Mouse (Mus musculus) T-helper 2 cell (primary cell): Measurements from ENCODE around the gene Pfkfb2.

Source experiments
- in situ Hi-C: fragments of 300-600 bp; cut with MboI, MseI; formaldehyde crosslinking; loops from one replicate; pipeline ENCODE4 v1.15.1; 2025; ENCODE audit warnings: high pct_unique_total_duplicates

Pfkfb2 gene

DNA sequence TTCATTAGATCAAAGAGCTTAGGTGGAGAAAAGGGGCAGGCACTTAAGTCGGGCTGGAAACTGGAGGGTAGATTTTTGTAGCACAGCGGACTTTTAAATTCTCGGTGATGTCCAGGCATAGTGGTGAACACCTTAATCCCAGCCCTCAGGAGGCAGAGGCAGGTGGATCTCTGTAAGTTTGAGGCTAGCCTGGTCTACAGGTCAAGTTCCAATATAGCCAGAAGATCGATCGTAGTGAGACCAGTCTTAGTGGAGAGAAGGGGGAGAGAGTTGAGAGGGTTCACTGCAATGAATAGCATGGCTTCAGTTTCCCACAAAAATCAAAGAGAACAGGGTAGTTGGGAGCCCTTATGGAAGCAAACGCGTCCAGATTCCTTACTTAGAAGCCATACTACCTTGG is 8.9 kb upstream of the Pfkfb2 start:
- in situ Hi-C loops: no loop called here

DNA sequence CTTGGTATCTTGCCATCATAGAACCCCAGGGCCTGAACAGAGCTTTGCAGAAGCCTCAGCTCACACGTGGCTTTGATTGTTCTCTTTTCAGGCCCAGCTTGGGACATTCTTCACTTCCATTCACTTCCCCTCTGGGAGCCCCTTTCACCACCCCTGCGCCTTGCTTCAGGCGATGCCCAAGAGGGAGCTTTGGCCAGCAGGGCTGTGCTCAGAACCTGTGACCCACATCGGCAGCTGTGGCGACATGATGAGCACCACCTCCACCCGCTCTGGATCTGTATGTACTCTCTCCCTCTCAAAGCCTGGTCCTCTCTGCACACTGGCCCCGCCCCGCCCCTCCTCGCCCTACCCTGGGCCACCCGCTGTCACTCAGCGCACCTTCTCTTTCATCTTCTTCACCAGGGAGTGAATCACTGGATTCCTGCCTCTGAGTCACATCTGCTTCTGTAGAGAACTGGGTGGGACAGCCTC is 8.4 kb upstream of the Pfkfb2 start:
- in situ Hi-C loops: no loop called here

DNA sequence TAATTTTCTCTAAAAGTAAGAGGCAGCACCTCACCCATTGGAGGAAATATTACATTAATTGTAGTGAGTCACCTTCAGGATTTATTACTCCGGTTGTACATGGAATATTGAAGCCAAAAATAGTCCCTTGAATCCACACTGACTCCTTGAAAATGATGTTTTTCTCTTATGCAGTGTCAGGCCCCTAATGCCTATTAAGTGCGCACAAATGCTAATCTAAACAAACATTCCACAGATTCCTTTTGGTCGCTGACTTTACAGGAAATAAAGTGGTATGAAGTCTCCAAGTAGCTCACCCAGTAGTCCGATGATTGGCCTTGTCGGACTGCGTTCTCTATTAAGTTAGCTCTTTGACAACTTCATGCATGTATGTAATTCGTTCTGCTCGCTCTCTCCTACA is 5.8 kb upstream of the Pfkfb2 start:
- in situ Hi-C loops: no loop called here

DNA sequence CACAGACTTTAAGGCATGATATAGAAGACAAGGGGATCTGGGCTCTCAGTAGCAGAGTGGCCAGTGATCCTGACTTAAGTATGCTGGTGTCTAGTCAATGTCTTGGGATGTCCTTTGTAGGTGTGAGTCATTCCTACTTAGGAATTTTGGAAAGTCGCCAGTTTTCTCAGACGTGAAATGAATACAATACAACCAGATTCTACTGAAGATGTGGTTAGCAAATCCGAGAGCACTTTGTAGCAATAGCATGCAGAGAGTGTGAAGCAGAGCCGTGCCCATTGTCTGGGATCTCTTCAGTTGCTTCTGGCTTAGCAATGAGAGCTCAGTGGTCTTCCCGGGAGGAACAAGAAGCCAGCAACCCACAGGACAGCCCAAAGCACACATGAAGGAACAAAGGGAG is 5.4 kb upstream of the Pfkfb2 start:
- in situ Hi-C loops: no loop called here

DNA sequence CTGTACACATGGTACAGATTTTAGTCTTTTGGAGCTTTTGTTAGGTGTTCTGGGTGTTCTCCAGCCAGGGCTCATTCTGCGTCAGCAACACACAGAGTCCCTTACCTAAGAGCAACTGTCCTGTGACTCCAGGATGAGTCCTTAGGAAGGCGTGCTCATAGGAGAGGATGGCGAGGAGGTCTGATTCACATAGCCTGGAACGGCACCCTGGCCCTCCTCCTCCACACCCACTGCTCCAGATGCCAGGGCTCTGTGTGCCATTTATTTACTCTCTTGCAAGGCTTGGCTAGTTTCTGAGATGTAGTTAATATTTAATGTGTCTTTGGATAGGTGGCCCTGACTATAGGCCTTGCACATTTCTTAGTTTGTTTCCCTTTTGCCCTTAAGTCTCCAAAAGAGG is 4.6 kb upstream of the Pfkfb2 start:
- in situ Hi-C loops: no loop called here

DNA sequence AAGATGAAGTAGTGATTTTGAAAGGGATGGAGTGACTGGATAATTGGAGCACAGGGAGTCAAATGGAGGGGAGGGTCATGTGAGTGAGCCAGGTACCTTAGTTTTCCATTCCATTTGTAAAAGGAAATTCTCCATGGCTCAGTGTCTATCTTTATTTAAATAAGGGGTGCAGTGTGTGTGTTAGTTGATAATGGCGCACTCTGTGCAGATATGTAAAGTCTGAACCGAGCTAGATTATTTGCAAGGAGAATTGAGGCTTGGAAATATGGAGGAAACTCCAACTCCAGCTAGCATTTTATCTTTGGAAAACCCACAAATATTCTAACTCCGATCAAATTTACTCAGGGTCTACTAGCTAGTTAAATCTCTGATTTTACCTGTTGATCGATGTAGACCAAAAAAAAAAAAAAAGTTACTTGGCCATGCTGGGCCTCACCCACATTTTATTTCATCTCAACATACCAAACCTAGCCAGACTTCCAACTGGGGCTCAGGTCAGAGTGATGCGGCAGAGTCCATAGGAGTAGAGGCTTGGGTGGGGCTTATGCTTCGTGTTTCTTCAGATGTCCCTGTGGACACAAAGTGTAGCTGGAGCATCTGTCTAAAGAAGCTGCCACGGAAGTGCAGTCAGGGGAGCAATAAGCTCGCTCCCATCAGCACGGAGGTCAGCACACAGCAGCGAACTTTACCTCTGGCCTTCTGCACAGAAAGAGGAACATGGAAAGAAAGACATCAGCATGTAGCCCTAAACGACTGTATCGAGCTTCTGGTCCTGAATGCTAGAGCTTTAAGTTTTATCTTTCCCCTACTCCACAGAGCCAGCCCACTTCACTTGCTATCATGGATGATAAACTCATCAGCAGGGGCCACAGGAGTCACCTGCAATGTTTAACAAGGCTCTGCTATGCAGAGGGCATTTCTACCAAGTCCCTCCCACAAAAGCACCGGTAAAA is 3.9 kb upstream of the Pfkfb2 start:
- in situ Hi-C loops: no loop called here

DNA sequence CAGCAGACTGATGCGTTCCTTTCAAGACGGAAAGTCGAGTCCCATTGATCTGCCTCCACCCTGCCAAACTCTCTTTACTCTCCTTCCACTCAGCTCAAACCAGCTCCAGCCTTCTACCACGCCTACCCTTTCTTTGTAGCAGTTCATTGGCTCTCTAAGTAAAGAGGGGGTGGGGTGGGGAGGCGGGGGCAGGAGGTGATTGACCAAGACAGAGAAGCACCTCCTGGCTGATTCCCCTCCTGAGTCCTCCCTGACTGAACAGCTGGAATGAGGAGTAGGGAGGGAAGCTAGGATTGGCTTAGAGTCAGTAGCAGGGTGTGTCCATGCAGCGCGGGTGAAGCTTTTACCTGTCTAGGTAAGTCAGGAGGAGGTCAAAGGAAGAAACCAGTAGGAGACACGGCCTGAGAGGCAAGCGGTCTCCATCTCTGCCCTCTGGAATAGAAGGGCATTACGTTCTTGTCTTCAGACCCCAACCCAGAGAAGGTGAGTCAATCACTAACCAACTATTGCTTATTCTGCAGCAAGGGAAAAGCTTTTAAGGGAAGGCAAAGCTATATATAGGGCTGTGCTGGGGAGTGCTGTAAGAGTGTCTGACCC is 2.8 kb upstream of the Pfkfb2 start, which contains the start of gene AA986860:
AA986860 (plus strand) TSS at position 236 of the 597 bp plus-strand sequence.
- in situ Hi-C loops: no loop called here

DNA sequence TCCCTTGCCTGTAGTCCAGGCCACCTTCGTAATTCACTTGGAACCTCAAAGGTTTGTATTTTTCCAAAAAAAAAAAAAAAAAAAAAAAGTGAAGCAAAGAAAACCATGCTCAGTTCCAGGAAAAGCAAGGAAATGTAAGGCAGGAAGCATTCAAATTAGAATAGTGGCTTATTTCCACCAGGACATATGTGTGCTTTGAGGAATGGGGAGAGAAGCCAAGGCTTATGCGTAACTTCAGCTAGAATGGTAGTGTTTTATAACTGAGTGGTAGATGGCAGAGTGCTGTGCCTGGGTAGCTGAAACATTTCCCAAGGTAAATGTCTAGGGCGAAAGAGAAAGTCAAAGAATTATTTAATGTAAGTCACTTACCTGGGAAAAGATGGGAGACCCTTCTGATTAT is 345 bp downstream of the Pfkfb2 start:
- in situ Hi-C loops: no loop called here

DNA sequence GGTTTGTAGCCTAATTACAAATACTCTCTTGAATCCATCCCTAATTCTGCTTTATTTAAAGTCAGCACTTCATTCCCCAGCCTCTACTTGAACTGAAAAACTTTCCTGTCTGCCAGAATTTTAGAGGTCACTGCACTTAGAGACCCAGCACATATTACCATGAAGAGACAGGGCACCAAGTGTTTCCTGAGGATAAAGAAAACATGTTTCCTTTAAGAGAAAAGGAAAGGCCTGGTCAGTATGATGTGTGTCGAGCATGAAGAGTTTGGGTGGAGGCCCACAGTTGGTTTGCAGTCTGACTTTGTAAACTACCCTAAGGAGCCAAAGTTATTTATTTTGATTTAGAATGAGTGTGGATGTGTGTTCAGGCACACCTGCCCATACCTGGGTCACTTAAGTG is 983 bp downstream of the Pfkfb2 start:
- in situ Hi-C loops: no loop called here

DNA sequence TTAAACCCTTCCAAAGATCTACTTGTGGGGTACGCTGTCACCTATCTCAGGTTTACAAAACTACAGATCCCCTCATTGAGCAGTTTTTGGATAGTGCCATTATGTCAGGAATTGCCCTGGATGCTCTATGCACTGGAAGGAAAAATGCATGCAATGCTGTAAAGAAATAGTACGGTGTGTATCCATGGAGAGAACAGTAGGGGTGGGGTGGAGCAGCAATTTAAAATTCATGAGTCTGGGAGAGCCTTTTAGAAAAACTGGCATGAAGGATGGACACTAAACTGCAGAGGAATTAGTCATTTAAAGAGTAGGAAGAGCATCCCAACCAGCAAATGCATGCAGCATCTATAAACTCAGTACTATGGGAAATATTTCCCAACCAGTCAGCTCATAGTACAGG is 2.7 kb downstream of the Pfkfb2 start:
- in situ Hi-C loops: no loop called here

DNA sequence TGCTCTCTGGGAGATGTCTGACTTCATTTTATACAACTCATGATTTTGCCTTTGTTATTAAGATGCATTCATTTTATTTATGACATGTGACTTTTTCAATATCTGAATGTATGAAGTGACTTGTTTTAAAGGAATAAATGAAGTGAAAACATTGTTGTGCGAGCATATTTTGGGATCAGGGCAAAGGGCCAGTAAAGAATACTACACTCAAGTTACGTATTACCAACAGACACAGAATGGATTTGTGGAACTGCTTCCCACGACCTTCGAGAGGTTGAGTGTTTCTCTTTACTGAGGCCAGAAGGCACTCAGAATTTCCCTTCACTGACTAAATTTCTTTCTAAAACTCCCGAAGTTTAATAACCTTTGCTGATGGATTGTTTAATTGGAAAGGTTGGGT is 4.8 kb downstream of the Pfkfb2 start:
- in situ Hi-C loops: no loop called here

DNA sequence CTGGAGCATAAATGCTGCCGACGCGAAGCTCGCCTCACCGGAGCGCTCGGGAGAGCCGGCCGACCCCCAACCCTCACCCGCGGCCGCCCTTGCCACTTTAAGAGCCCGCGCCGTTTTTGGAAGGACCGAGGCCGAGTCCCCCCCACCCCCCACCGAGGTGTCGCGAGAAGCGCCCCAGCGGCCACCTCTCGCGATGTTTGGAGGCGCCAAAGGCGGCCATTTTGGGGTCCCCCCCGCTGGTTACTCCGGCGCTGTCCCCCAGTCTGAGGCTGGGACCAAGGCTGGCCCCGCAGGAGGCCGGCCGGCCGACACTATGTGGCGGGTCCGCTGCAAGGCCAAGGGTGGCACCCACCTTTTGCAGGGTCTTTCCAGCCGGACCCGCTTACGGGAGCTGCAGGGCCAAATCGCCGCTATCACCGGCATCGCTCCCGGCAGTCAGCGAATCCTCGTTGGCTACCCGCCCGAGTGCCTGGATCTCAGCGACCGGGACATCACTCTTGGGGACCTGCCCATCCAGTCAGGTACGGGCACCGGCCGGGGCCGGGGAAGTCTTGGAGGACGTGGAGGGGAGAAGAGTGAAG is 11.7 kb downstream of the Pfkfb2 start, which contains the start of gene Yod1:
Yod1 (plus strand) TSS at position 37 of the 581 bp plus-strand sequence.
- in situ Hi-C loops: loop anchor here (10.0 kb wide), 1 partner anchor 1297 kb away; no protein-coding TSS in a partner anchor

DNA sequence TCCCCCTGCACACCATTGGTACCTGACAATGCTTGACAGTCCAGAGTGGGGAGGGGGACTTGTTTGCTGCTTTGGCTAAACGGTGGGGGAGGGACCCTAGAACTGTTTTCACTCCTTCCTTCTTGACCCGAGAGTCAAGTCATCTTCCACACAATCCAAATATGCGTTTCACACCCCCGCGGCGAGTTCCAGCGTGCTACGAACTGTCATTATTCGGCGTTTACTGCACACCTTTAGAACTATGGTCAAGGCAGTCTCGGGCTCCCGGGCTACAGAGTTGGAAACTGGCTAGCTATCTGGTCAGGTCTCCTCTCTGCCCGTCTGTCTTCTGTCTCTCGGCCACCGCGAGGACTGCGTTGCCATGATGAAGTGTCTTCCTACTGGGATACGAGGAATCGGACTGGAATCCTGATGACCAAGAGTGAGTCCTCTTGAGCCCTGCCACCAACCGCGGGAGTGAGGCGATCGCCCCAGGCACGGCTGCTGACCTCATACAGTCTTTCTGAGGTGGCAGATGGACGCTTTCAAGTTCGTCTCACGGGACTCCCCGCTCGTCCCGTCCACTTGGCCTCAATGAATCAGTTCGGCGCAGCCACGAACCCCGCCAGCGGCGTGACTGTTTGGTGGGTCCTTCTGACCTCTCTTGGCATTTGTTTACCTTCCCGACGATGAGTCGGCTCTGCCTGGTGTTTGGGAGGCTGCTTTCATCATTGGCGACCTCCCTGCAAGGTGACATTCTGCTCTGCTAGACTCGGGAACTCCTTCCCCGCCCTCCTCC is 12.4 kb downstream of the Pfkfb2 start:
- in situ Hi-C loops: loop anchor here (10.0 kb wide), 1 partner anchor 1298 kb away; no protein-coding TSS in a partner anchor

DNA sequence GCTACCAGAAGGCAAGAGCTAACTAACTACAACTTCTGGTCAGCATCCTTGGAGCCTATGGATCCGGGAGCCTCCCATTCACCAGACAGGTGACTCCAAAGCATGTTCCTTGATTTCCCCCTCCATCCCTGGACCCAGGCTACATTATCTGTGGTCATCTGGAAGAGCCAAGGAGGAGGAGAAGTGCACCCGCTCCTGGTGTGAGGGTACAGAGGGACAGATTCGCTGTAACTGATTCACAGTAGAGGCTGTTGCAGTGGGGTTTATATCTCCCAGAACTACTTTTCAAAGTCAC is 12.9 kb downstream of the Pfkfb2 start:
- in situ Hi-C loops: loop anchor here (10.0 kb wide), 1 partner anchor 1299 kb away; no protein-coding TSS in a partner anchor

DNA sequence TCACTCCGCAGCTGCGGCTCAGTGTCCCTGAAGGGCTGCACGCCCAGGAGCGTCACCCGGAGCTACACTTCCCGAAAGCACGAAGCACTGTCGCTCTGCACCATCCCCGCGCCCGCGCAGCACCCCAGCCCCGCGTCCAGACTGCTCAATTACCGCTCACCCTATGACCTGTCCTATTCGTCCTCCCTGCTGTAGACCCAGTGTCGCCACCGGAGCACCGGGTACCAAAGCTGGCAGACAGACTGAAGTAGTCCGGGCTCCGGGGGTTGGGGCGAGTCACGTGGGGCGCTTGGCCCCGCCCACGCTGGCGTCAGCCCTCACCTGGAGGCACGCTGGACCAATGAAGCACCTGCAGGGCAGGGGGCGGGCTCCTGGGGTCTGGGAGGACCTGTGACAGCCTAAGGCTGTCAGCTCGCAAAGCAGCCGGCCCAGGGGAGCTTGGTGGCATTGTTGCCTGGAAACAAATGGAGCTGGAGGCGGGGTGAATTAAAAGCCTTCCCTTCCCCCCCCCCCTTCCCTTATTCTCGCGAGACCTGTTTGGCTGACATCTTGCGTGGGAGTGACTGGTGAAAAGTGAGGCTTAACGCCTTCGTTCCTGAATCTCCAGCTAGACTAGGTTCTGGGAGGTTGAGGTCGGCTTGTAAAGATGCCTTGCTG is 13.4 kb downstream of the Pfkfb2 start, which contains the start of gene Gm29427:
Gm29427 (minus strand) TSS at position 239 of the 657 bp plus-strand sequence.
- in situ Hi-C loops: loop anchor here (10.0 kb wide), 1 partner anchor 1299 kb away; no protein-coding TSS in a partner anchor

DNA sequence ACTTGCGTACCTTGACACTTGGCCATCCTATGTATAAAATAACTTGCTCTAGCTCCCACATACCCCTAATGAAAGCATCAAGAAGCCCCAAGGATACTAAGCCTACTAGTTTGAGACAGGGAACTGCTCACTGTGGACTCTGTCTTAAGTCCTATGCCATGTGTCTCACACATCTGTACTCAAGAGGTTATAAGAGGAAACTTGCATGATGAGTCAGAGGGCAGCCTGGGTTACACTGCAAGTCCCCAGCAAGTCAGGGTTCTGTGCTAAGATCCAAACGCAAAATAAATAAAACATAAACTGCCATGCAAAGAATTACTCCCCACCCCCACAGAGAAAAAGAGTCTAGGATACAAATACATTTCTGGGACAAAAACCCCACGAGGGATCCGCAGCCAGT is 15.0 kb downstream of the Pfkfb2 start:
- in situ Hi-C loops: loop anchor here (10.0 kb wide), 1 partner anchor 1301 kb away; no protein-coding TSS in a partner anchor

DNA sequence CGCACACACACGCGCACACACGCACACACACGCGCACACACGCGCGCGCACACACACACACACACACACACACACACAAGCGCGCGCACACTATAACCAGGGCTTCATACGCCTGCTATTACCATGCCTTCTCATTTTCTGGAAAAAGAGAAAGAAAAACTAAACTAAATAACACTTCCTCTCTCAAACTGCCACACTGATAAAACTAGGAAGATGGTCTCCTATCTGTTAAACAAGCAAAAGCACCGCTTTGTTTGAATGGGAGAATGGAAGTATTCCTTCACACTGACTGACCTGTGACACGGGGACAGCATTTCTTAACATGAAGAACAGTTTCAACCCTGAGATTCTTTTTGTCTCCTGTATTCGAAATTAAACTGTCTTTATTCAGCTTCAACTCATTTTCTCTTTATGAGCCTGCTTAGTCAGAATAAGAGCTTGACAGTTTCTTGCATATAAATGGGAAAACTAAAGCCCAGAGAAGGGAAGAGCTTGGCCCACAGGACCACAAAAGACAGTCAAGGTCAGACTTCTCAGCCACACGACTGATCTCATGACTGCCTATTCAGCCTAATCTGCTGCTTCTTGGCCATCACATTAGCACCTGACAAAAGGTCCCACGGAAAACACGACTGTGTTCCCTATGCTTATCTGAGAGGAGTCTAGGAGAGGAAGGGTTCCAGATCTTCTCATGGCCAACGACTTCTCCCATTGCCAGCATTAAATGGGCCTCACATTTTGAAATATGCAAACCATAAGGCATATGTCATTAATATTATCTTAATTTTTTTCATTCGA is 18.6 kb downstream of the Pfkfb2 start:
- in situ Hi-C loops: loop anchor here (10.0 kb wide), 1 partner anchor 1304 kb away; no protein-coding TSS in a partner anchor

DNA sequence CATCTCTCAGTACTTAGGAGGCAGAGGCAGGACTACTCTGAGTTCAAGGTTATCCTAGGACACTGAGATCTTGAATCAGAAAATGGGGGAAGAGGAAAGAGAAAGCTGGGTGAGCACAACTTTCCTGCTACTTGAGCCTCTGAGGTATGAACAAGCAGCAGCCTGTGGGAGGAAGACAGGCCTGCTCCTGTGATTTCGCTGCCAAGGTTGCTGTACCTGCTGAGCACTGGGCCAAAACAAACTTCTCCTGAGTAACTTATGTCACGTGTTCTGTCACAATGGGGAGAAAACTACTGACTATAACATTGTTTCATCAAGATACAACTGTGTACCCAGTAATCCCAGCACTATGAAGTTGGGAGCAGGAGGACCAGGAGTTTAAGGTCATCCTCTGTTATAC is 25.4 kb downstream of the Pfkfb2 start:
- in situ Hi-C loops: no loop called here

DNA sequence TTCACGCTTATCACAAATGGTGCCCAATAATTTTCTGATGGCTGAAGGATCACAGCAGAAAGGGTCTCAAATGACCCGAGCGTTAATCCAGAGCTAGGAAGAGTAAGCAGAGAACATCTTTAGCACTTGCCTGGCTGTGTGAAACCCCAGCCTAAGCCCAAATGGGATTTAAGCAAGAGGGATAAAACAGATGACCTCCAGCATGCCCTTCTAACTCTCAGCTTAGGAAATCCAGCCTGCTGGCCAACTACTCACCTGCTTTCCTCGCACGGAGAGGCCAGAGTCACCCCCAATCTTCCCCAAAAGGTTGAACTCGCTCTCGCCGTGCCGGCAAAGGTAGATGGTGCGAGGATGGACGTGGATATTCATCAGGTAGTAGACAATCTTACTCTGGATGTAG is 27.1 kb downstream of the Pfkfb2 start:
- in situ Hi-C loops: no loop called here
